ENCODE assay signal across 21 mouse cellular contexts in the genomic region with DNA sequence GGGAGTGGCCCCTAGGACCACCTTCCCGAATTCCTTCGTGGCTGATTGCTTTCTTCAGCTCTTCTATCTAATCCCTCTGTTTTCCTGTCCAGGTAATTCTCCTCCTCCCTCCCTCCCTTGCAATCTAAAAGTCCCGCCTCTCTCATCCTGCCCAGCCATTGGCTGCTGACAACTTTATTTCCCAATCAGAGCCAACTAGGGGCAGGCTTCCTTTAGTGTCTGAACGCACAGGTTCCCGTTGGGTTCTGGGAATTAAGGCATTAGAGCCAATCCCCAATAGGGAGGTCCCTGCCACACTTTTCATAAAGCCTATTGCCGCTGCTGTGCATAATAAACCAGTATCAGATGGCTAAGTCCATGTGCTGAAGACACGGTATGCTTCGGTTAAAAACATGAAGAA.
DNase-seq lines count a peak whose midpoint lies in the region; ATAC-seq and TF ChIP-seq lines count a peak whose summit lies in the region.
"Had no signal": no experiment of that assay in that cellular context is flagged by ENCODE, and none has a peak within 500 bp of the region (broad histone marks: within the 10 kb centered on the region; RNA-seq: fewer than 3 reads in every experiment).

No protein-coding gene starts in this region.

- peaks cover 2 to 7% of the 10 kb centered on the region in 2 experiments; a peak in 2 of 4 replicates for H3K4me1 ChIP-seq in ES-E14 (ENCODE audit: control insufficient read depth in 2 of 2, insufficient read depth in 2 of 2, low read length in 2 of 2, poor library complexity in 1 of 2)
- peaks cover 4% of the 10 kb centered on the region for H3K4me1 ChIP-seq in embryonic facial prominence, embryonic 14.5 days (ENCODE audit: control insufficient read depth, insufficient read depth, low read length)
- H3K4me1 ChIP-seq: forebrain, embryonic 13.5 days; forebrain, embryonic 15.5 days had no signal

- peak overlapping the region; percentile 22; the same call in 1 of the 2 replicates for H3K9ac ChIP-seq in ES-E14 (ENCODE audit: insufficient read depth, low read depth, low read length, poor library complexity, severe bottlenecking)
- H3K9ac ChIP-seq in embryonic facial prominence, embryonic 14.5 days (ENCODE audit: low read depth, low read length), result no peak overlapping the region
- H3K9ac ChIP-seq: embryonic facial prominence, embryonic 13.5 days; forebrain, embryonic 13.5 days; forebrain, embryonic 15.5 days; forebrain, postnatal 0 days had no signal

- no peaks in the 10 kb centered on the region for H3K27me3 ChIP-seq in embryonic facial prominence, embryonic 14.5 days (replicated peaks; ENCODE audit: control insufficient read depth, insufficient read depth, low read length)
- H3K27me3 ChIP-seq: embryonic facial prominence, embryonic 13.5 days; forebrain, embryonic 13.5 days; forebrain, embryonic 15.5 days; Patski had no signal

- peak; percentile 83 for ATAC-seq in embryonic facial prominence, embryonic 14.5 days (ENCODE audit: low read depth)
- ATAC-seq: activated CD4-positive, CD25-positive, alpha-beta regulatory T cell, adult 4 months; forebrain, embryonic 13.5 days; forebrain, embryonic 15.5 days; forebrain, postnatal 0 days; Patski had no signal

- H3K9me3 ChIP-seq in ES-E14 (ENCODE audit: control insufficient read depth, insufficient read depth, low read depth, low read length), result no peaks in the 10 kb centered on the region
- no peaks in the 10 kb centered on the region for H3K9me3 ChIP-seq in embryonic facial prominence, embryonic 14.5 days (ENCODE audit: control insufficient read depth, low read length)
- H3K9me3 ChIP-seq: embryonic facial prominence, embryonic 13.5 days; forebrain, embryonic 13.5 days; forebrain, embryonic 15.5 days; G1E had no signal

- H3K4me3 ChIP-seq in ES-E14 (ENCODE audit: insufficient read depth in 1 of 2, low read depth in 1 of 2, low read length in 2 of 2, poor library complexity in 1 of 2, severe bottlenecking in 1 of 2), result no peak overlapping the region
- no peak overlapping the region for H3K4me3 ChIP-seq in embryonic facial prominence, embryonic 14.5 days (ENCODE audit: low read depth, low read length)
- H3K4me3 ChIP-seq: embryonic facial prominence, embryonic 13.5 days; forebrain, embryonic 13.5 days; forebrain, embryonic 15.5 days had no signal

- in situ Hi-C loops in ES-E14 (cut with MboI; ENCODE audit: low sequenced_read_pairs in 2 of 2, unreplicated experiment in 2 of 2), result no loop called here

- WGBS in embryonic facial prominence, embryonic 14.5 days, result 41% methylated on average over 8 of the region's 8 CpGs

- H3K27ac ChIP-seq in ES-E14 (ENCODE audit: insufficient read depth, low read depth, low read length, poor library complexity, severe bottlenecking), result no peak overlapping the region
- H3K27ac ChIP-seq in embryonic facial prominence, embryonic 14.5 days (replicated peaks; ENCODE audit: low read depth, low read length), result no peak overlapping the region
- H3K27ac ChIP-seq: embryonic facial prominence, embryonic 13.5 days; forebrain, embryonic 13.5 days; forebrain, embryonic 15.5 days had no signal

- DNase-seq in ES-E14 (ENCODE audit: low read depth, low spot score) (no peak), R1 (ENCODE audit: low read depth, low spot score) (peak; percentile 81)
- DNase-seq in embryonic facial prominence, embryonic 14.5 days (ENCODE audit: low spot score), result peak; percentile 71
- DNase-seq in layer of hippocampus, adult 9-10 months (ENCODE audit: low spot score), result no peak
- DNase-seq in cerebellum, postnatal 36 days, result no peak
- DNase-seq: adrenal gland, adult 8-10 months; adrenal gland, postnatal 14 days; adrenal gland, postnatal 36 days; cerebellum, adult 11-12 months; cerebellum, adult 2 months; cerebellum, adult 9-10 months; cerebellum, postnatal 10 days; cerebellum, postnatal 25 days; embryo, embryonic 11 days; forebrain, postnatal 0 days had no signal

- H3K4me2 ChIP-seq in embryonic facial prominence, embryonic 14.5 days (ENCODE audit: low read depth, low read length), result no peak overlapping the region
- H3K4me2 ChIP-seq: embryonic facial prominence, embryonic 13.5 days; forebrain, embryonic 13.5 days; forebrain, embryonic 15.5 days had no signal

- no peaks in the 10 kb centered on the region for H3K36me3 ChIP-seq in ES-E14 (ENCODE audit: control insufficient read depth, insufficient read depth, low read length, poor library complexity, severe bottlenecking)
- H3K36me3 ChIP-seq in embryonic facial prominence, embryonic 14.5 days (ENCODE audit: control insufficient read depth, insufficient read depth, low read length), result no peaks in the 10 kb centered on the region
- H3K36me3 ChIP-seq: embryonic facial prominence, embryonic 13.5 days; forebrain, embryonic 15.5 days; G1E had no signal

TF ChIP-seq in ES-E14, 5 proteins besides CTCF, POLR2A, EP300 and RAD21:
- no peak for TF ChIP-seq ZNF384 (IDR thresholded peaks at IDR 0.05; ENCODE audit: low read depth, low read length)
- no peak for TF ChIP-seq HCFC1 (IDR thresholded peaks at IDR 0.05; ENCODE audit: borderline replicate concordance, insufficient read depth, low read length)

Comparison
In these comparisons a context has a peak if more than half of its experiments do, and no peak if none do; other contexts are left out.
1. DNase-seq: peak in R1 (single experiment) and embryonic facial prominence, embryonic 14.5 days (single experiment); none in ES-E14 (single experiment), layer of hippocampus, adult 9-10 months (single experiment) and cerebellum, postnatal 36 days (0 of 2).